Mouse (Mus musculus): ENCODE measurements around the gene Pah. TPM values are rescaled to one million over a fixed set of nuclear protein-coding genes. Genes with fewer than 3 reads are reported as not detected.

Pah gene
- total RNA-seq, 2 experiments from 2014 or later, result not detected

GRCm38 (mm10) chr10:87625196-87625595, 103.6 kb downstream of the Pah start:
- ATAC-seq (replicated peaks; ENCODE audit: low FRiP score, poor library complexity, severe bottlenecking), result no peak

Other genes with a start within 250 kb of the Pah start
- gene Ascl1, start 28.1 kb upstream of the Pah start, total RNA-seq (2015; ENCODE audit: low replicate concordance), result not detected in 2 replicates
- not detected in 2 replicates for gene Ascl1, start 28.1 kb upstream of the Pah start, total RNA-seq (2017; ENCODE audit: low replicate concordance)